Mouse (Mus musculus): ENCODE data around the gene Tnfrsf25.

GRCm38 (mm10) chr4:152140441-152140840 lies 24.7 kb downstream of the Tnfrsf25 start:
- TF ChIP-seq CTCF (IDR thresholded peaks at IDR 0.05; ENCODE audit: borderline replicate concordance, insufficient read depth, low read depth, low read length) (peak; percentile 66), POLR2A (IDR thresholded peaks at IDR 0.05; ENCODE audit: borderline replicate concordance, insufficient read depth, low read length) (no peak)

Data from cerebellum, adult 2 months (tissue).